Mouse (Mus musculus) induced T-regulatory cell, adult 2 months (primary cell): Measurements from ENCODE around the gene Gm2a.
"Not testable (repeated sequence)": the region's sequence is repeated elsewhere in the genome, so short reads cannot be mapped to it uniquely, and the experiment has no call there.

ENCODE experiments used
- DNase-seq: peaks from one replicate; pipeline ENCODE4 v3.0.0-alpha.2; 2012; ENCODE audit warnings: low read depth

Gm2a gene

DNA sequence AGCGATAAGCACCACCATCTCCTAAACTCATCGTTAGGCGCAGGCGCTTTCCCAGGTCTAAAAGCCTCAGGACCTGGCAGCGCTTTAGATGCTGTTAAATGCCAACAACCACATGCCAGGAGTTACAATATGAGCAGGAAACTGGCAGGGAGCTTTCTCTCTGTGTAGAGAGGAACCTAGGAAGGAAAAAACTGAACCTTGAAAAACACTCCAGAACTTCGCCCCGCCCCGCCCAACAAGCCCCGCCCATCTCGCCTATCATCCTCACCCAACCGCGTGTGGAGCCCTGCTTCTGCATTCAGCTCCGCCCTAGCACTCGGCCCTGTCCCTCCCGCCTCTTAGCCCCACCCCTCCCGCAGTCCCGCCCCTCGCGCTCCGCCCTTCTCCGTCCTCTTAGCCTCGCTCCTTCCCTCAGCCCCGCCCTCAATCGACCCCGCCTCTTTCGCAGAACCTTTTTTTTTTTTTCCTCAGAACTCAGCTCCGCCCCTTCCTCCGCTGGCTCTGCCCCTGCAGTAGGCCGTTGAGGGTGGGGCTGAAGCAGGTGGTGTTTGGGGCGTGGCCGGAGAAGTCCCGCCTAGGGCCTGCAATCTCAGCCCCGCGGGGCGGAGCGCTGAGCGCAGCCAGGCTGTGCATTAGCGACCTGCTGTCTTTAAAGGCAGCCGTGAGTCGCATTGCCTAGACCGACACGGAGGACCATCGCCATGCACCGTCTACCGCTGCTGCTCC lies at the start of gene Gm2a:
Gene Gm2a, plus strand, starts transcription at position 653 of the 726 bp plus-strand sequence.
- DNase-seq = peak; percentile 99

DNA sequence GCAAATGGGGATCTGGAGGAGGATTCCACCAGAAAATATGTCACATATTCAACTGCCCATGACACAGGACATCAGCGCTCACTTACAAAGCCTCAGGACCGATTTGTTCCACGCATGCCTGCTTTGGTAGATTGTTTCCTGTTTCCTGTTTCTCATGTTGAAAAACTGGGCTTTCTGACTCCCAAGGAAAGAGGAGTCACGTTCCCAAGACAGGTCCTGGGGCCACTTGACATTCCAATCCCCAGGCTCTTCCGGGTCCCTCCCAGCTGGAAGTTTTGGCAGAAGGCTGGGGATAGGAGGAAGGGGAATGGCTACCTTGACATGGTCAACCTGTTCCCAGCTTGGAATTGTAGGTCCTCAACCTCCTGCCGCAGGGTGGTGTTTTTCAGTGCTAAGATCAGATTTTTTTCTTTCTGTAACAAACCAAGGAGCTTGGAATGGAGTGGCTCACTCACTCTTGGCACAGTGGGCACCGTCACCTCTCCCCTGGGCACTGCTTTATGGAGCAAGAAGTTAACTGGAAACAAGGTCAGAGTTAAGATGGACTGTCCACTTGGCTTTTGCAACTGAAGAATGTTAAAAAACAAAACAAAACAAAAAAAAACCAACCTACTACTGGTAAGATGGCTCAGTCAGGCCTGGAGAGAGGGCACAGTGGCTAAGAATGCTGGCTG lies 46.9 kb upstream of the Gm2a start:
- DNase-seq = no peak

DNA sequence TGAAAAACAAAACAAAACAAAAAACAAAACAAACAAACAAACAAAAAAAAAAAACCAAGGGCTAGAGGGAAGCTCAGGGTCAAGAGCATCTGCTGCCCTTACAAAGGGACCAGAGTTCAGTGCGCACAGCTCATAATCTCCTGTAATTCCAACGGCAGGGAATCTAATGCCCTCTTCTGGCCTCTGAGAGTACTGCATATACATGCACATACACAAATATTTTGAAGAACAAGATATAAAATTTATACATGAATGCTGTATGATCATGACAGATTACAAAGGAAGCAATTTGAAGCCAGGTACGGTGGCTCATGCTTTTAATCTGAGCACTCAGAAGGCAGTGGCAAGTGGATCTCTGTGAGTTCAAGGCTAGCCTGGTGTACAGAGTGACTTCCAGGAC lies 40.4 kb upstream of the Gm2a start:
- no peak for DNase-seq

DNA sequence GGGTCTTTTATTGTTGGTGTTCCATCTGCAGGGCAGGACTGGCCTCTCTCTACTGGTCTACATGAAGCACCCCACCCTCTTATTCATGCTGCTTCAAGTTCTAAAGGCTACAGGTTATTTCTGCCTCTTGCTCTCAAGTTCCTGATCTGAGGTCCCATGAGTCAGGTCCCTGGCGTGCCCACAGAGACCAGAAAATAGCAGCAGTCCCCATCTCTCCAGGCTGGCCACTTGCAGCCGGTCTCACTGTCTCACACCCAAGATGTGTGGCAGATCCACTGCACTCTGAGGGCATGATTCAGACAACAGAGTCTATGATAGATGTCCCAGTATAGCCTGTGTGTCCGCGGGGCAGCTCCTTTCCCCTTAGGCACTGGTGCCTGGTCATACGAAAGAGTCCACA lies 37.1 kb upstream of the Gm2a start:
- no peak for DNase-seq

DNA sequence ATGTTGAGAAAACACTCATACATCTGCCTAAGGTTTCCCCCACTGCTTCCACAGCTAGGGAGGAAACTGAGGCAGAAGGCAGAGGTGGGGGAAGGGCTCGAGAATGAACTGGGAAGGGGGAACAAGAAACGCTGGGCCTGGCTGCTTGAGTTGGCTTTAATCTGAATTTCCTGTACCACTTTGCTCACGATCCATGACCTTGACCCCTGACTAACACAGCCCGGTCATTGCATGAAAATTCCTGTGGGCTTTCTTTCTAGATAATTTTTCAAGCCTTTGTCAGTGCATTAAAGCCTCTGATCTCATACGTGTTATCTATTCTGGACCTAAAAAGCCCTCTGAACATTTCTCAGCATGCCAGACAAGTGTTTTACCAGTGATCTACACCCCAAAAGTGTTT lies 35.1 kb upstream of the Gm2a start:
- no peak for DNase-seq

DNA sequence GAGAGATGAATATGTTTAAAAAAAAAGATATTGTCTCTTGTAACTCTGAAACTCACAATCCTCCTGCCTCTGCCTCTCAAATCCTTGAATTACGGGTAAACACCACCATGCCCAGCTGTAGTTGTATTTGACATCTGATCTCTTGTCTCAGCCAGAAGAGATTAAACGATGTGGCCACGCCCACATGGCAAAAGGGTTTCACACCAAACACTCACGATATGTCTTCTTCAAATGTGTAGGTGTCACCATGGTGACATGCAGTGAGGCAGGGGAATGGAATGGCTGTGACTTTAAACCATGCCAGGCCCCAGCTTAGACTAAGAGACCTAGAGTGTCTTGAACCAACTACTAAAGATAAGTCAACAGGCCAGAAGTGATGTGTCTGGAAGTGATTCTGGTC lies 31.0 kb upstream of the Gm2a start:
- DNase-seq = peak; percentile 70

DNA sequence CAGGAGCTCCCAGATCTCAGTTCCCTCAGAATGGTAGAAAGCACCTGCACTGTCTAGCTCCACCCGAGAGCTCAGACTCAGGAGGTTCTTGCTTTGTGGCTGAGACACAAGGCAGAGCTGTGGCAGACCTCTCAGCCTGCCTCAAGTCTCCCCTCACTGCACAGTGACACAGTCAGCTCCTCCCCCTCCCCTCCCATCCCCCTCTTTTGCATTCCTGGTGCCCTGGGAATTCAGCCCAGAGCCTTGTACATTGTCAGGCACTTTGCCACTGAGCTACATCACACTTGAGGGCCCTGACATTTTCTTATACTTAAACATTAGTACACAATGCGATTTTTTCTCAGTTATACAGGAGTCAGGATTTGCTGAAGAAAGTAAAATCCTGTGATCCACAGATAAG lies 28.9 kb upstream of the Gm2a start:
- DNase-seq = no peak

DNA sequence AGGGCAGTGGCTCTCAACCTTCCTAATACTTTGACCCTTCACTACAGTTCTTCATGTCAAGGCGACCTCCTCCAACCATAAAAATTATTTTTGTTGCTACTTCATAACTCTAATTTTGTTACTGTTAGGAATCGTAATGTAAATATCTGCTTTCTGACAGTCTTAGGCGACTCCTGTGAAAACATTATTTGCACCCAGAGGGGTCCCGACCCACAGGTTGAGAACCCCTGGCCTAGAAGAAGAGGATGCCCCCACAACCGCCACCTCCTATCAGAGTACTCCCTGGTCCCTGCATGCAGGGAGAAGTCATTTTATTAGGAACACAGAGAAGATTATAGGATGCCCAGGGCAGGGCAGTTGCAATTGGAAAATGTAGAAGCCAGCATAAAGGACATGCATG lies 26.6 kb upstream of the Gm2a start:
- no peak for DNase-seq

DNA sequence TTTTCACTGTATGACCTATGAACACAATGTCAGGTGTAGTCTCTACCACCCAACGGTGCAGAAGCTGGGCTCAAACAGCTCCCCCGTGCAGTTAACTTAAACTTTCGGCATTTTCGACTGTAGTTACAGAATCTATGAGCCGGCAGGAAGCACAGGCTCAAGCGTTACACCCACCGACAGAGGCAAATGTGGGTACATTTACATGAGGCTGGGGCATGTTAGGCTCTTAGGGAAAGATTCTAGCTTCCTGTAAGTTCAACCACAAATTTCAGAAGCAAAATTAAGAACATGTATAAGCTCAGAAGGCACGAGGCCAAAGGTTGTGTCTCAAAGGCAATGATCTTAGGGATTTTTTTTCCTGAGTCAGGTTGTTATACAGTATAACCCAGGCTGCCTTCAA lies 25.4 kb upstream of the Gm2a start:
- peak; percentile 70 for DNase-seq

DNA sequence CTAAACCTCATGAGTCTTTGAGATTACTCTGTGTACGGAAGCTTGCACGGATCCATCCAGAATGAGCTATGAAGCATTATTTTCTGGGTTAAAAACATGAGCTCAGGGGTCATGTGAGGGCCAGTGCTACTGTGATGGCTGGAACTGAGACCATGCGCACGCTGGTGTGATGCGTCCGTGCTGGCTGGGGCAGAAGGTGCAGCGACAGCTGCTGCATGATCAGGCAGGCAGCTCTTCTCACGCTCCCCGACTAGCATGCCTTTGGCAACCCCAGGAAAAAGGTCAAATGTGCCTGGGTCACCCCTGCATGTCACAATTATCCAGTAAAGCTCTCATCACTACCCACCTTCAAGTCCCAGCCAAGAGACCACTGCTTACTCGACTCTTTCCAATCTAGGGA lies 24.7 kb upstream of the Gm2a start:
- no peak for DNase-seq

DNA sequence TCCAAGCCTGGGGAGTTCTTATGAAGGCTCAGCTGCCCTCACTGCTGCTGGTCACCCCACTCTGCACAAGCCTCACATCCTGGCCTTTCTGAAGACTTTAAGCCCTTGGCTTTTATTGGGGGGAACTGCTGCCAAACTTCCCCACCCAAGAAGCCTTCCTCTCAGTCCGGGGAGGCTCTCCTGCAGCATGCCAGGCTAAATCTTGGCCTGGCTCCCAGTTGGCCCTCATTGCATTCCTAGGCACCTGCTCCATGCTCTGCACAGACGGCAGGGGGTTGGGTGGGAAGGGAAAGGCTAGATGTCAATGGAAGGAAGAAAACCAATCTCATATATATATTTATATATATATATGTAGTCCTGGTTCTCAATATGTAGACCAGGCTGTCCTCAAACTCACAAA lies 22.3 kb upstream of the Gm2a start:
- DNase-seq = no peak

DNA sequence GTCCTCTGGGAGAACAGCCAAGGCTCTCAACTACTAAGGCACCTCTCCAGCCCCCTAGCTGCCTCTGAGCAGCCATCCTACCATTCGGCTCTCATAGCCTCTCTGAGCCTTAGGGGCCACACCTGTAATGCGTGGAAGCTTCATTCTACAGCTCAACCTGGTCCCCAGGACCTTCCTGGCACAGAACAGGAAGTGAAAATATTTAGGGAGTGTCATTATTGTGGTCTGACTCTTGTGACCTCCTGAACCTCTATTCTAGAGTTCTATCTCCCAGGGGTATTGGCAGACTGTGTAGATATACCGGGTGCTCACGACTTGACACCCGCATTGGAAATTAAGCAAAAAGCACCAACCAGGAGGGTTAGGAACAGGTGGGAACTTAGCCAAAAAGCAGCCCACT lies 21.7 kb upstream of the Gm2a start:
- DNase-seq = peak; percentile 48

DNA sequence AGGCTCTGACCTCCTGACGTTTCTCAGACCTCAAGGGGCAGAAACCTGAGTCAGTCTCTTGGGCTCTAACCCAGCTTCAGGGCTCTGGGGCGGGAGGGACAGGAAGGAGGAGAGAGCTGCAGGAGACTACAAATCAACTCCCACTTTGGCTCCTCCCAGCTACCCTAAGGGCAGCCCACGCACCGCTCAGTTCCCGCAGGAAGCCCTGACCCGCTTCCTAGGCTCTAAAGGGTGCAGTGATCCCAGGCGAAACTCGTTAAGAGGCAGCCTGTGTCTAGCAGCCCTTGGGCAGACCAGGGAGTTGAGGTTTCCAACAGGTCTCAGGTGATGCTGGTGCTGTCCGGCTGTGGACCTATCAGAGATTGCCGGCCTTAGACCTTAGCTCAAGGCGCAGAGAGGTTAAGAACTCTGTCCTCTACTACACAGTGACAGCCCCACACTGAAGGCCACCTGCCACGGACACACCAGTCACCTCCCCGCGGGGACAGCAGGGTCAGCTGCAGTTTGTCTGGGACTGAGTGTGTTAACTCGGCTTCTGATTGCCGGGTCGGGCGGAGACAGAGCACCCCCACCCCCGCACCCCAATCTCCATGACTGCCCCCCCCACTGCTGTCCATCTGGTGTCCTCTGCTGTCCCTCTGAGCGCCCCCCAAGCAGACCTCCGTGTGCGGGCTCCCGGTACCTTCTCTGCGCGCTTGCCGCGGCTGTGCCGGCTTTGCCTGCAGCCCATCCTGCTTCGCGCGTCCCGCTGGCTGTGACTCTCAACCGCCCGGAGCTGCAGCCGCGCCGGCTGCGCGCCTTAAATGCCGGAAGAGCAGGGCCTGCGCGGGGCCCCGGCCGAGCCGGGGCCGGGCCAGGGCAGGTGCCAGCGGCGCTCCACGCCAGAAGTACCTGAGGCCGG lies 20.3 kb upstream of the Gm2a start, which contains the start of gene Ccdc69:
Gene Ccdc69, minus strand, starts transcription at position 801 of the 901 bp plus-strand sequence.
- peak; percentile 89 for DNase-seq

DNA sequence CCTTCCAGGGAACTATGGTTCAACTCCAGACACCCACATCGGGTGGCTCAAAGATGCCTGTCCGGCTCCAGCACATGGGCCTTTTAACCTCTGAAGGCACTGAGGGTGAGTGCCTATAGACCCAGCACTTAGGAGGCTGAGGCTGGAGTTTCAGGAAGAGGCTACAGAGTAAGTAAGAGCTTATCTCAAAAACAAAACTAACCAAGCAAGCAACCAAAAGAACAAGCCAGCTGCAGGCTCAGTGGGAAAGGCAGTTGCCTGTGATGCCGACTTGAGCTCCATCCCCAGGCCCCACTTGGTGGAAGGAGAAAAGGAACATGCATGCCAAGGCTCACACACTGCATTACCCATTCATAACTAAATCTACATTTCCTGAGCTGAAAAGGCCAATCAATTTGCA lies 19.4 kb upstream of the Gm2a start:
- DNase-seq = peak; percentile 61

DNA sequence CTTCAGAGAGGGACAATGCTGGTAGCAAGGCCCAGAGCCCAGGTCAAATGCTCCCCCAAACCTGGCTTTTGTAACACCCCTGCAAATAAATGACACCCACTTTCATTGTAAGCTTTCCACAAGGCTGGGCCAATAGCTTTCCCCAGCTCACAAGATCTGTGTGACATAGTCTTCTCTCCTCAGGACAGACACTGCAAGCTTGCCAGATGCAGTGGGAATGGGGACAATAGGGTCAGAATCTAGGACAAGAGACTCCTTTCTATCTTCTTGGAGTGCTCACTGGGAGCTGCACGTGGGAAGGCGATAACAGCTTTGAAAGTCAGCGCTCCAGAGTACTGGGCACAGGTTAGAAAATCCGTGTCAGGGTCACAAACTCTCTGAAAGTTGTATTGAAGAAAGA lies 18.7 kb upstream of the Gm2a start:
- DNase-seq = no peak

DNA sequence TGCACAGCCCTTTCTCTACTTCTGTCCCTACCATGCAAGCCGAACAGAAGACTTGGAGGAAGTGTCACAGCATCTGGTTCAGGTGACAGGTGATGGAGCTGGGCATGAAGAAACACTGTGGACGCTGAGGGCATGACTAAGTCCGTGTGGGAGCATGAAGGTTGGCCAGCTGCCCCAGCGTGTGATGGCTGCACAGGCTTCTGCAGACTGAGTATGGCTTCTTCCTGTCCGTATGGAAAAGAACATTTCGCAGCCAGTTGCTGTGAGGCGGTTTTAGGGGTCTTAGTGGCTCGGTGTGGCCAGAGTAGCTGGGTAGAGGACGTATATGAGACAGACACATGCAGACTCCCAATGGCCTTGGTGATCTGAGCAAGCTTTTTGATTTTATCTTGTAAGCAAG lies 16.7 kb upstream of the Gm2a start:
- no peak for DNase-seq

DNA sequence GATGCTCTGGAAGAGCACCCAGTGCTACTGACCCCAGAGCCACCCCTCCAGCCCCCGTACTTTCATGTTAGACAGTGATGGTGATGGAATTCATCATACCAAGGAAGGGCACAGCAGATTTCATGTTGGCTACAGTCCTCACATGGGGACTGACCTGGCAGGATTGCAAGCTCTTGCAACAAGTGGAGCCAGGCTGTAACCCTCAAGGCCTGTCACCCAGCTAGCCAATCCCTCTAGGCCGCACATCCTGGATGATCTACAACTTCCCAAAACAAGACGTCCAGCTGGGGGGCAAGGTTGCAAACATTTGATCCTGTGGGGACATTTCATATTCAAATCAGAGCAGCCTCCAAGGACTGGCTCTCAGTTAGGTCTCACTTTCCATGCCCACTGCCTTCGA lies 13.3 kb upstream of the Gm2a start:
- no peak for DNase-seq

DNA sequence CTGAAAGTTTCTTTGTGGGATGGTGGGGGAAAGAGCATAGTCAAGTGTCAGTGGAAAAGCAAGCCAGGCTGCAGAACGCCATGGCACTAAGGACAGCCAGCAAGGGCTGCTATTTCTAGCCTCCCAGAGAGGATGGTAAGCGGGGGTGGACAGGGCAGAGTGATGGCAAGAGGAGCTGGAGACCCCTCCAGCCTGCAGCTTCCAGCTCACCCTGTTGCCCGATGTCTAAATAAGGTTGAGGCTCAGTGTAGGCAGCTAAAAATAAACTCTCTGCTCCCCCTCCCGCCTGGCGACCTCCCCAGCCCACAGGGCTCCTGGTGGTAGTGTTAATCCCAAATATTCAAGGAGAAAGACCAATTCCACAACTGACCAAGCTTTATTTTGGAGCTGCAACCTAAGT lies 12.5 kb upstream of the Gm2a start:
- no peak for DNase-seq

DNA sequence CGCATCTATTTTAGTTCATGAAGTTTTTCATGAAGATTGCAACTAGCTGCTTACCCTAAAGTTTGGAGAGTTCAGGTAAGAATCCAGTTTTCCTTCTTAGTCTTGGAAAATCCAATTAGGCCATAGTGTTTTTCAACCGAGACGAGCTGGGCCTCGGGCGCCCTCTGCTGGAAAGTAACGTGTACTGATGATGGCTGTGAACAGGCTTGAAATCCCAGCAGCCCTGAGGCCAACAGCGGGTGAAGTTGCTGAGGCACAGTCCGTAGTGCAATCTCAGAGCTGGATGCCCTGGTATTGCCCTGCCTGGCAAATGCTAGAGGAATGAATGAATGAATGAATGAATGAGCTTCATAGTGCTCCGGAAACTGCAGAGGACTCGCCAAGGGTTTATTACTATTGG lies 10.9 kb upstream of the Gm2a start:
- peak; percentile 90 for DNase-seq

DNA sequence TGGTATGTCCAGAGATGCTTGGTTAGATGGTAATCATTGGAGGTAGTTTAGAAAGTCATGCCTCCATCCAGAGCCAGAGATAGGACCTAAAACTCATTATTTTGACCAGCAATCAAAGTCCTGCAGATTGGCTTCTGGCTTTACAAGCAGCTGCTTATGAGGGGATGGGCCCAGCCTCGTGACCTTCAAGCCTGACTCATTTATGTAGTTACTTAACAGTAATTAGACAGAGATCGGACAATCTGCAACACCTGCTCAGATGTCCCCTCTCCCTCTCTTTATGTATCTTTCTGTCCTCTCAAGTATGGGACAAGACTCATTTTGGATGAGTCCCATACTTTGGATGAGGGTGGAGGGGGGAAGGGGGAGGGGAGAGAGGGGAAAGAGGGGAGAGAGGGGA lies 8.0 kb upstream of the Gm2a start:
- DNase-seq = no peak

DNA sequence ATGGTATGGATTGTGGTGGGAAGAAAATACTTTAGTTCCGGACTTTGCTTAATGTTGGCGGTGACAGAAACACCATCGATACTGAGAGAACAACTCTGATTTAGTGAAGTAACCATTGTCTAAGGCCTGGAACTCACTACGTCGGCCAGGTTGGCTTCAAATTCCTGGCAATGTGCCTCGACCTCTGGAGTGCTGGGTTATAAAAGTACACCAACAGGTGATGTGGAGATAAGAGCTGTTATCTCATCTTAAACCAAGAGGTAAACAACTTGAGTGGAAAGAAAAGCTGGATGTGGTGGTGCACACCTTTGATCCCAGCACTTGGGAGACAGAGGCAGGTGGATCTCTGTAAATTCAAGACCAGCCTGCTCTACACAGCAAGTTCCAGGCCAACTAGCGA lies 4.8 kb upstream of the Gm2a start:
- no peak for DNase-seq

DNA sequence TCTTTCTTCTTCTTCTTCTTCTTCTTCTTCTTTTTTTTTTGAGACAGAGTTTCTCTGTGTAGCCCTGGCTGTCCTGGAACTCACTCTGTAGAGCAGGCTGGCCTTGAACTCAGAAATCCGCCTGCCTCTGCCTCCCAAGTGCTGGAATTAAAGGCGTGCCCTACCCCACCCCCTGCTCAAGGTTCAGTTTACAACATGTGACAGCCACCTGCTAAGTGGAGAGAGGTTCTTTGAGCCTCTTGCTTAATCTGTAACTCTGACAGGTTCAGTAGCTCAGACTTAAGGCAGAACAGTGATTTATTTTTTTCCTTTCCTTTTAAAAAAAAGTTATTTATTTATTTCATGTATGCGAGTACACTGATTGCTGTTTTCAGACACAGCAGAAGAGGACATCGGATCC lies 1.6 kb upstream of the Gm2a start:
- DNase-seq = not testable (repeated sequence)
